ENCODE assay signal across 12 mouse cellular contexts in genomic region chr11:103685261-103685736, GRCm38 (mm10). TPM values are rescaled to one million over a fixed set of nuclear protein-coding genes. Genes with fewer than 3 reads are reported as not detected.
DNase-seq lines count a peak whose midpoint lies in the region; ATAC-seq lines count a peak whose summit lies in the region.
"Had no signal": no experiment of that assay in that cellular context is flagged by ENCODE, and none has a peak within 500 bp of the region (broad histone marks: within the 10 kb centered on the region; RNA-seq: fewer than 3 reads in every experiment).

No protein-coding gene starts in this region.

- DNase-seq in cerebellum, postnatal 10 days: peak; percentile 52 to 67
- DNase-seq in 3T3-L1 (ENCODE audit: low read depth, low spot score): peak; percentile 60
- DNase-seq in fibroblast of lung, adult 2 months (ENCODE audit: low read depth): peak; percentile 53
- DNase-seq in left cerebral cortex, postnatal 4 days: peak; percentile 56
- DNase-seq in B cell, adult 2 months: no peak
- DNase-seq in heart, postnatal 10 days: no peak

- intact Hi-C loops in left cerebral cortex, postnatal 4 days (cut with DNase I): no loop called here
- intact Hi-C loops in heart, postnatal 10 days (cut with DNase I): no loop called here

- no peak for ATAC-seq in cerebellum, adult (ENCODE audit: insufficient number of reproducible peaks, low FRiP score, low TSS enrichment)
- ATAC-seq in CD4-positive, CD25-positive, alpha-beta regulatory T cell, adult 4 months: no peak

RNA-seq across cellular contexts. Expression of gene Gosr2, which starts 12.4 kb away (rescaled TPM):
- 10 to 100 TPM; 74.3 to 84.6 TPM for total RNA-seq in left cerebral cortex, postnatal 4 days (2021)
- polyA plus RNA-seq in CD4-positive, CD25-positive, alpha-beta regulatory T cell, adult 4 months (2017; shearing (Covaris generic)): 100 to 1,000 TPM in 1 of 2 experiments, 10 to 100 TPM in 1; 78.8 to 115 TPM
- 10 to 100 TPM; 55.5 to 57.3 TPM for total RNA-seq in heart, postnatal 10 days (2021)

RNA-seq across cellular contexts. Expression of gene Rprml, which starts 35.9 kb away (rescaled TPM):
- 10 to 100 TPM; 51.6 to 64.6 TPM for total RNA-seq in left cerebral cortex, postnatal 4 days (2021)
- polyA plus RNA-seq in CD4-positive, CD25-positive, alpha-beta regulatory T cell, adult 4 months (2017; shearing (Covaris generic)): not detected
- total RNA-seq in heart, postnatal 10 days (2021): not detected
- polyA plus RNA-seq: kidney, embryonic 14.5 days; liver, embryonic 11.5 days had no signal

RNA-seq across cellular contexts. Expression of gene Lyzl6, which starts 46.6 kb away (rescaled TPM):
- total RNA-seq in left cerebral cortex, postnatal 4 days (2021): not detected
- not detected for polyA plus RNA-seq in CD4-positive, CD25-positive, alpha-beta regulatory T cell, adult 4 months (2017; shearing (Covaris generic))
- total RNA-seq in heart, postnatal 10 days (2021): not detected
- total RNA-seq: gastrocnemius, postnatal 4 days had no signal
- polyA plus RNA-seq: embryonic facial prominence, embryonic 11.5 days; kidney, embryonic 14.5 days; liver, embryonic 11.5 days had no signal

Comparison
In these comparisons a context has a peak if more than half of its experiments do, and no peak if none do; other contexts are left out.
1. DNase-seq: peak in cerebellum, postnatal 10 days (2 of 2), 3T3-L1 (single experiment), fibroblast of lung, adult 2 months (single experiment) and left cerebral cortex, postnatal 4 days (single experiment); none in B cell, adult 2 months (0 of 2) and heart, postnatal 10 days (0 of 2).
2. RNA of gene Rprml, which starts 35.9 kb away (total RNA-seq): 51.6 to 64.6 TPM in left cerebral cortex, postnatal 4 days; not detected in heart, postnatal 10 days; every median in the first group is over 10 times any median in the second.